Mouse (Mus musculus) liver, embryonic 14.5 days (tissue): ENCODE measurements around the gene Phf11a.
"Not testable (repeated sequence)": the region's sequence is repeated elsewhere in the genome, so short reads cannot be mapped to it uniquely, and the experiment has no call there.

ENCODE experiments used
- CTCF ChIP-seq: IDR thresholded peaks from 2 replicates; pipeline ENCODE4 v1.5.1; 2016; ENCODE audit warnings: antibody characterized with exemption, low read depth, control low read depth
- EP300 ChIP-seq: IDR thresholded peaks from 2 replicates; pipeline ENCODE4 v1.6.1; 2016; ENCODE audit warnings: antibody characterized with exemption, low read depth

DNA sequence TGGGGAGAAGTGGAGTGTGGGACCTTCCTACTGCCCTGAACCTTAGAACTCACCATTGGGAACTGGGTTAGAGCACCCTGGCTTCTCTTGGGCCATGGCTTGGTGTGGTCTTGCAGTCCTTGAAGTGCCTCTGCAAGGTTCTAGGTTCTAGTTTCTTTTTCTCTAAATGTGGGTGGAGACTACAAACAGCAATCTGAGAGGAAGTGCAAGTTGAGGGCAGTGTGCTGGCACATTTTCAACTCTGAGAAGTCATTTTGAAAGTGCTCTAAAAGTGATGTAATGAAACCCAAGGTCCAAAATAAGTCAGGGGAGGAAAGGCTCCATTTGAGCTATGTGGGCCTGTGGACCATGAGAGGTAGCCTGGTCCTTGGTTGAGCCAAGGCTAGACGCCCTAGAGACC is at the start of gene Phf11a:
- TF ChIP-seq CTCF, EP300: not testable (repeated sequence)
